Mouse (Mus musculus) ES-E14 (cell line): ENCODE results near the gene Wdpcp. TPM values are rescaled to one million over a fixed set of nuclear protein-coding genes. Genes with fewer than 3 reads are reported as not detected.
A peak's percentile ranks its signal among the peaks of the same experiment; 100 is the strongest.

Experiments used
- DNase-seq: peaks from one replicate; pipeline ENCODE4 v3.0.0-alpha.2; 2013; ENCODE audit warnings: low read depth, low spot score
- H3K27ac ChIP-seq: 2 replicates; pipeline ENCODE4 v1.5.1; 2012; ENCODE audit warnings: low read depth, mild to moderate bottlenecking, low read length, moderate library complexity, mixed read lengths; ENCODE audit not compliant: poor library complexity, insufficient read depth, severe bottlenecking
- H3K36me3 ChIP-seq: 2 replicates; pipeline ENCODE4 v1.6.1; 2012; ENCODE audit warnings: mild to moderate bottlenecking, low read length, moderate library complexity, mixed read lengths; ENCODE audit not compliant: control insufficient read depth, poor library complexity, insufficient read depth, severe bottlenecking
- H3K4me1 ChIP-seq, 2 experiments: fragments of 150-350 bp in 1 of 2; sonication (generic) in 1 of 2; 2 replicates each; pipeline ENCODE4 v1.6.1; 2012; ENCODE audit warnings: low read length in 2 of 2, mild to moderate bottlenecking in 1 of 2, mixed read lengths in 1 of 2; ENCODE audit not compliant: control insufficient read depth in 2 of 2, insufficient read depth in 2 of 2, poor library complexity in 1 of 2
- H3K4me3 ChIP-seq, 2 experiments: fragments of 150-350 bp in 1 of 2; sonication (generic) in 1 of 2; 2 replicates each; pipeline ENCODE4 v1.5.1; 2012; ENCODE audit warnings: low read length in 2 of 2, low read depth in 1 of 2, mild to moderate bottlenecking in 1 of 2, mixed read lengths in 1 of 2; ENCODE audit not compliant: insufficient read depth in 1 of 2, poor library complexity in 1 of 2, severe bottlenecking in 1 of 2
- H3K9ac ChIP-seq: 2 replicates; pipeline ENCODE4 v1.6.1; 2012; ENCODE audit warnings: low read depth, mild to moderate bottlenecking, low read length, mixed read lengths; ENCODE audit not compliant: poor library complexity, insufficient read depth, severe bottlenecking
- H3K9me3 ChIP-seq: fragments of 150-350 bp; sonication (generic); 2 replicates; pipeline ENCODE4 v1.6.1; 2012; ENCODE audit warnings: low read depth, mild to moderate bottlenecking, low read length; ENCODE audit not compliant: control insufficient read depth, insufficient read depth
- CHD2 ChIP-seq: IDR thresholded peaks from 2 replicates; pipeline ENCODE4 v1.6.1; 2014; ENCODE audit warnings: mild to moderate bottlenecking, low read depth, low read length, inconsistent platforms
- HCFC1 ChIP-seq: IDR thresholded peaks from 2 replicates; pipeline ENCODE4 v1.6.1; 2012; ENCODE audit warnings: low read length, inconsistent platforms, borderline replicate concordance; ENCODE audit not compliant: insufficient read depth
- MAFK ChIP-seq: IDR thresholded peaks from 2 replicates; pipeline ENCODE4 v1.6.1; 2014; ENCODE audit warnings: mild to moderate bottlenecking, low read depth, low read length, inconsistent platforms; ENCODE audit not compliant: insufficient read depth
- ZC3H11A ChIP-seq: IDR thresholded peaks from 2 replicates; pipeline ENCODE4 v1.6.1; 2012; ENCODE audit warnings: low read depth, mild to moderate bottlenecking, inconsistent platforms, low read length, borderline replicate concordance
- ZNF384 ChIP-seq: IDR thresholded peaks from 2 replicates; pipeline ENCODE4 v1.6.1; 2012; ENCODE audit warnings: low read depth, low read length, inconsistent platforms
- in situ Hi-C, 2 experiments: fragments of 600-800 bp; cut with MboI; formaldehyde crosslinking; loops; one replicate each; pipeline ENCODE4 v1.15.1; 2025; ENCODE audit warnings: low sequenced_read_pairs in 2 of 2, inconsistent platforms in 1 of 2; ENCODE audit not compliant: unreplicated experiment in 2 of 2
- total RNA-seq: library from RNA; depleted of rRNA; stranded (reverse); fragments of 300-350 nt; gene quantifications from 2 replicates; pipeline ENCODE4 v1.2.3, GENCODE M21; 2012

Wdpcp gene
- total RNA-seq, 1 experiment = 3.0 TPM

GRCm38 (mm10) chr11:21570973-21571372 is 1.1 kb upstream of the Wdpcp start:
- peaks cover 2% of the 10 kb centered on the region in 2 experiments; a peak in 2 of 4 replicates for H3K4me1 ChIP-seq
- no peaks in the 10 kb centered on the region for H3K36me3 ChIP-seq
- peak overlapping the region; percentile 88 to 95 for H3K4me3 ChIP-seq
- in situ Hi-C loops = no loop called here
- H3K9me3 ChIP-seq = no peaks in the 10 kb centered on the region
- no peak for DNase-seq
- peak overlapping the region; percentile 76; the same call in 1 of the 2 replicates for H3K9ac ChIP-seq
- no peak overlapping the region for H3K27ac ChIP-seq
- no peak for TF ChIP-seq HCFC1

GRCm38 (mm10) chr11:21581472-21581871 is 9.4 kb downstream of the Wdpcp start:
- in situ Hi-C loops = no loop called here
- no peaks in the 10 kb centered on the region for H3K9me3 ChIP-seq

GRCm38 (mm10) chr11:21583286-21583685 is 11.3 kb downstream of the Wdpcp start:
- Histone ChIP-seq H3K27ac (no peak overlapping the region), H3K36me3 (no peaks in the 10 kb centered on the region), H3K4me3 (no peak overlapping the region), H3K9ac (no peak overlapping the region), H3K9me3 (no peaks in the 10 kb centered on the region), H3K4me1 (no peaks in the 10 kb centered on the region)
- in situ Hi-C loops = no loop called here
- DNase-seq = no peak
- TF ChIP-seq MAFK (no peak), CHD2 (no peak), ZC3H11A (no peak), ZNF384 (no peak), HCFC1 (no peak)

More at GRCm38 (mm10) chr11:21581472-21581871, 9.4 kb downstream of the Wdpcp start:
- no peak overlapping the region for H3K9ac ChIP-seq
- TF ChIP-seq ZNF384 (no peak), HCFC1 (no peak), MAFK (no peak), CHD2 (no peak), ZC3H11A (no peak)
- H3K27ac ChIP-seq = no peak overlapping the region
- no peaks in the 10 kb centered on the region for H3K4me1 ChIP-seq
- H3K4me3 ChIP-seq = no peak overlapping the region
- H3K36me3 ChIP-seq = no peaks in the 10 kb centered on the region
- DNase-seq = no peak

DNA sequence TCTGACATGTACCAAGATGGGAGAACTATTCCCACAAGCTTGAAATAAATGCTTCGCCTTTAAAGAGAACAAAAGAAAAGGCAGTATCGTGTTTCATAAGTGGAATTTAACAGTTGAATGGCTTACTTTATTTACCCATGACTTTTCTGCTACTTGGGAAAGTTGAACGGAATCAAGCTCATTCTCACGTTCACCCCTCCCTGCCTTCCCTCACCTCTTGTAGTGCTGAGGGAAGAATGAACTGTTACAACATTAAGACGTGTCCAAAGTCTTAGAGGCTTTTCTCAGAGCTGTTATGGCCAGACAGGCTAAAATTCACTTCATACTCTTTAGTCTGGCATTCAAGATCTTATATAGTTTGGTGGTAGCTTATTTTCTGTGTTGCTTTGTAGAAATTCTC is 30.5 kb downstream of the Wdpcp start:
- Histone ChIP-seq H3K9ac (no peak overlapping the region), H3K27ac (no peak overlapping the region), H3K4me3 (no peak overlapping the region), H3K9me3 (no peaks in the 10 kb centered on the region), H3K36me3 (no peaks in the 10 kb centered on the region), H3K4me1 (no peaks in the 10 kb centered on the region; a peak in 1 of 4 replicates)
- no peak for TF ChIP-seq MAFK
- TF ChIP-seq ZC3H11A = no peak
- TF ChIP-seq HCFC1 = no peak
- TF ChIP-seq ZNF384 = no peak
- no peak for TF ChIP-seq CHD2
- DNase-seq = no peak
- in situ Hi-C loops = no loop called here

DNA sequence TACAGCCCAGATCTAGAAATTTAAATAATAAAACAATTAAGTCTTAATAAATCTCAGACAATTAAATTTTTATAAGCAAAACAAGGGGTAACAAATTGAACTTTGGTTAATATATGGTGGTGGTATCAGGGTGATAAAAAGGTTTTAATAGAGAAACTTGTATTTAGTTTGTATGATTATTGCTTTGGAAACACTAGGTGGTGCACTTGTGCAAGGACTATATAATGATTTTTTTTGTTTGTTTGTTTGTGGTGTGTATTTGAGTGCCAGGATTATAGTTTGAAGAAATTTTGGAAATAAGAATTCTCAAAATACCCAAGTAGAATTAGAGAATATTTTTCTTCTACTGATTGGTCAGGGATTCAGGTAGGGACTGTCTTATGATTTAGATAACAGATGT is 43.9 kb downstream of the Wdpcp start:
- no peak overlapping the region for H3K4me3 ChIP-seq
- no peak for DNase-seq
- no peaks in the 10 kb centered on the region for H3K9me3 ChIP-seq
- no peak overlapping the region for H3K27ac ChIP-seq
- TF ChIP-seq CHD2 = no peak
- no peak for TF ChIP-seq ZC3H11A
- TF ChIP-seq HCFC1 = no peak
- TF ChIP-seq MAFK = no peak
- TF ChIP-seq ZNF384 = no peak
- H3K36me3 ChIP-seq = no peaks in the 10 kb centered on the region
- no peaks in the 10 kb centered on the region for H3K4me1 ChIP-seq
- in situ Hi-C loops = no loop called here
- H3K9ac ChIP-seq = no peak overlapping the region
